Mouse (Mus musculus): ENCODE measurements around the gene Nudcd3. TPM values are rescaled to one million over a fixed set of nuclear protein-coding genes. Genes with fewer than 3 reads are reported as not detected.

Nudcd3 gene
- polyA plus RNA-seq, 1 experiment: 67.1 TPM

- peaks cover 54% of the 10 kb centered on the region for H3K79me2 ChIP-seq (ENCODE audit: control insufficient read depth, insufficient read depth)
- H3K4me2 ChIP-seq (ENCODE audit: low read depth): no peak overlapping the region
- no peaks in the 10 kb centered on the region for H3K36me3 ChIP-seq (ENCODE audit: control insufficient read depth, insufficient read depth)
- H3K4me3 ChIP-seq: no peak overlapping the region
- H3ac ChIP-seq (ENCODE audit: control insufficient read depth, insufficient read length): no peak overlapping the region
- TF ChIP-seq MYOD1 (IDR thresholded peaks at IDR 0.05; ENCODE audit: control insufficient read depth in 1 of 3, insufficient read length in 2 of 3, low read depth in 2 of 3): no peak
- no peak for TF ChIP-seq REST (IDR thresholded peaks at IDR 0.05; ENCODE audit: insufficient read depth, insufficient read length)
- no peak for TF ChIP-seq USF1 (IDR thresholded peaks at IDR 0.05; ENCODE audit: low read depth)
- no peak for TF ChIP-seq MAX (IDR thresholded peaks at IDR 0.05; ENCODE audit: low read depth)
- no peak for TF ChIP-seq E2F4 (IDR thresholded peaks at IDR 0.05; ENCODE audit: insufficient read depth)
- H3K27me3 ChIP-seq (ENCODE audit: control insufficient read depth, insufficient read depth, insufficient read length): no peaks in the 10 kb centered on the region
Measured at GRCm38 (mm10) chr11:6160663-6161271, 39.4 kb downstream of the Nudcd3 start.

- H3ac ChIP-seq (ENCODE audit: control insufficient read depth, insufficient read length): no peak overlapping the region
- H3K4me2 ChIP-seq (ENCODE audit: low read depth): no peak overlapping the region
- no peaks in the 10 kb centered on the region for H3K36me3 ChIP-seq (ENCODE audit: control insufficient read depth, insufficient read depth)
- H3K79me2 ChIP-seq (ENCODE audit: control insufficient read depth, insufficient read depth): peaks cover 58% of the 10 kb centered on the region
- H3K4me3 ChIP-seq: no peak overlapping the region
- TF ChIP-seq TCF12 (IDR thresholded peaks at IDR 0.05; ENCODE audit: insufficient read depth, poor library complexity, severe bottlenecking) (no peak), MYOD1 (IDR thresholded peaks at IDR 0.05; ENCODE audit: control insufficient read depth in 1 of 3, insufficient read length in 2 of 3, low read depth in 2 of 3) (no peak), TCF3 (IDR thresholded peaks at IDR 0.05; ENCODE audit: insufficient read length, low read depth) (no peak), CEBPB (IDR thresholded peaks at IDR 0.05; ENCODE audit: insufficient read depth, poor library complexity, severe bottlenecking) (no peak), POLR2A (IDR thresholded peaks at IDR 0.05; ENCODE audit: insufficient read length, low read depth) (no peak), SRF (IDR thresholded peaks at IDR 0.05; ENCODE audit: control insufficient read depth, insufficient read length, low read depth) (no peak), MAX (IDR thresholded peaks at IDR 0.05; ENCODE audit: low read depth) (no peak), MYOG (IDR thresholded peaks at IDR 0.05; ENCODE audit: control insufficient read depth in 1 of 3, insufficient read depth in 1 of 3, insufficient read length in 2 of 3, low read depth in 2 of 3) (no peak), E2F4 (IDR thresholded peaks at IDR 0.05; ENCODE audit: insufficient read depth) (no peak)
- H3K27me3 ChIP-seq (ENCODE audit: control insufficient read depth, insufficient read depth, insufficient read length): no peaks in the 10 kb centered on the region
Measured at GRCm38 (mm10) chr11:6159704-6160275, 40.4 kb downstream of the Nudcd3 start.

DNA sequence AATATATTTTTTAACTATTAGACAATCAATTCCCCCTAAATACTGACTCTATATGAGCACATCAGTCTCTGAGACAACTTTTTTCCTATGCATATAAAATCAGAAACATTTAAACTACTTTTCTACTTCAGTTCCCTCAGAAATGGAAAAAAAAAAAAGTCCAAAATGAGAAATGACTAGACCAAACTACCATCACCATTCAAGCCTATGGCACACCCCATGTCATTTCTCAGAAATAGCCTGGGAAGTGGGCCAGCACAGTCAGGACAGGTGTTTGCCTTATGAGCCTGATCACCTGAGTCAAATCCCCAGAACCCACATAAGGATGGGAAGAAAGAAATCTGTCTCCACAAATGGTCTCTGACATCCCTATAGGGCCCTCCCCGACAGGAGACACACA is 41.7 kb downstream of the Nudcd3 start:
- no peak overlapping the region for H3K4me3 ChIP-seq
- H3K27me3 ChIP-seq (ENCODE audit: control insufficient read depth, insufficient read depth, insufficient read length): no peaks in the 10 kb centered on the region
- TF ChIP-seq MYOG (IDR thresholded peaks at IDR 0.05; ENCODE audit: control insufficient read depth in 1 of 3, insufficient read depth in 1 of 3, insufficient read length in 2 of 3, low read depth in 2 of 3) (no peak), MYOD1 (IDR thresholded peaks at IDR 0.05; ENCODE audit: control insufficient read depth in 1 of 3, insufficient read length in 2 of 3, low read depth in 2 of 3) (peak in 1 of 3 experiments; percentile 6), POLR2AphosphoS2 (IDR thresholded peaks at IDR 0.05; ENCODE audit: insufficient read length, low read depth) (no peak)
- no peak overlapping the region for H3K4me2 ChIP-seq (ENCODE audit: low read depth)
- H3K36me3 ChIP-seq (ENCODE audit: control insufficient read depth, insufficient read depth): no peaks in the 10 kb centered on the region
- peaks cover 52% of the 10 kb centered on the region for H3K79me2 ChIP-seq (ENCODE audit: control insufficient read depth, insufficient read depth)
- no peak overlapping the region for H3ac ChIP-seq (ENCODE audit: control insufficient read depth, insufficient read length)

GRCm38 (mm10) chr11:6157119-6157518 is 43.1 kb downstream of the Nudcd3 start:
- Histone ChIP-seq H3ac (ENCODE audit: control insufficient read depth, insufficient read length) (no peak overlapping the region), H3K27me3 (ENCODE audit: control insufficient read depth, insufficient read depth, insufficient read length) (no peaks in the 10 kb centered on the region), H3K79me2 (ENCODE audit: control insufficient read depth, insufficient read depth) (peaks cover 56% of the 10 kb centered on the region), H3K4me3 (no peak overlapping the region), H3K4me2 (ENCODE audit: low read depth) (no peak overlapping the region), H3K36me3 (ENCODE audit: control insufficient read depth, insufficient read depth) (no peaks in the 10 kb centered on the region)
- TF ChIP-seq MAX (IDR thresholded peaks at IDR 0.05; ENCODE audit: low read depth) (no peak), TCF3 (IDR thresholded peaks at IDR 0.05; ENCODE audit: insufficient read length, low read depth) (no peak), POLR2AphosphoS2 (IDR thresholded peaks at IDR 0.05; ENCODE audit: insufficient read length, low read depth) (no peak), MYOG (IDR thresholded peaks at IDR 0.05; ENCODE audit: control insufficient read depth in 1 of 3, insufficient read depth in 1 of 3, insufficient read length in 2 of 3, low read depth in 2 of 3) (no peak), TCF12 (IDR thresholded peaks at IDR 0.05; ENCODE audit: insufficient read depth, poor library complexity, severe bottlenecking) (no peak), USF1 (IDR thresholded peaks at IDR 0.05; ENCODE audit: low read depth) (no peak), SRF (IDR thresholded peaks at IDR 0.05; ENCODE audit: control insufficient read depth, insufficient read length, low read depth) (no peak), REST (IDR thresholded peaks at IDR 0.05; ENCODE audit: insufficient read depth, insufficient read length) (no peak), E2F4 (IDR thresholded peaks at IDR 0.05; ENCODE audit: insufficient read depth) (no peak), MYOD1 (IDR thresholded peaks at IDR 0.05; ENCODE audit: control insufficient read depth in 1 of 3, insufficient read length in 2 of 3, low read depth in 2 of 3) (no peak)

DNA sequence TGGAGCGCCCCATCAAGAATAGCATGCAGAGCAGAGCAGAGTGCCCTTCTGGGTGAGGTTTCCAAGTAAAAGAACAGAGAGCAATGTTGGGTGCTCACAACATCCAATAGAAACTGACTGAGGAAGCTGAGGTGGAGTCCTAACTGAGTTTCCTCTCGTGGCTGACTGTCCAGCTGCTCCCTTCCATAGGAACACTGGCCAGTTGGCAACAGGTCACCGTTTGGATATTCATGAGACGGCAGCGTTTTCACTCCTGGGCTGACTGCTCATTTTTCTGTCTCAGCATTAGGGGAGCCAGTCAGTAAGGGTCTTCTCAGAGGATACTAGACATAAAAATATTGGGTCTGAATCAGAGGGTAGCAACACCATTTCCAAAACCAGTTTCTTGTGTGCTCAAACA is 43.6 kb downstream of the Nudcd3 start:
- no peak for TF ChIP-seq POLR2AphosphoS2 (IDR thresholded peaks at IDR 0.05; ENCODE audit: insufficient read length, low read depth)
- peak in 1 of 3 experiments; percentile 12 for TF ChIP-seq MYOD1 (IDR thresholded peaks at IDR 0.05; ENCODE audit: control insufficient read depth in 1 of 3, insufficient read length in 2 of 3, low read depth in 2 of 3)
- Histone ChIP-seq H3K4me3 (no peak overlapping the region), H3K36me3 (ENCODE audit: control insufficient read depth, insufficient read depth) (no peaks in the 10 kb centered on the region), H3K27me3 (ENCODE audit: control insufficient read depth, insufficient read depth, insufficient read length) (no peaks in the 10 kb centered on the region), H3ac (ENCODE audit: control insufficient read depth, insufficient read length) (no peak overlapping the region), H3K4me2 (ENCODE audit: low read depth) (no peak overlapping the region), H3K79me2 (ENCODE audit: control insufficient read depth, insufficient read depth) (peaks cover 58% of the 10 kb centered on the region)

Data from myocyte (in vitro differentiated cells).